Mouse (Mus musculus): ENCODE results near the gene Vps45. TPM values are rescaled to one million over a fixed set of nuclear protein-coding genes. Genes with fewer than 3 reads are reported as not detected.

The Vps45 gene
- total and polyA plus RNA-seq, 2 experiments from 2014 or later, result 24.9 to 61.8 TPM

- Histone ChIP-seq H3K27ac (no peak overlapping the region), H3K36me3 (ENCODE audit: insufficient read depth, low read length) (peaks cover 35% of the 10 kb centered on the region), H3K4me1 (ENCODE audit: insufficient read depth, low read length) (peaks cover 23% of the 10 kb centered on the region), H3K4me2 (ENCODE audit: low read depth, low read length) (no peak overlapping the region), H3K9ac (replicated peaks; ENCODE audit: low read length) (no peak overlapping the region), H3K9me3 (ENCODE audit: low read length) (no peaks in the 10 kb centered on the region), H3K4me3 (ENCODE audit: low read length) (no peak overlapping the region), H3K27me3 (ENCODE audit: insufficient read depth, low read length) (no peaks in the 10 kb centered on the region)
- ATAC-seq, result no peak
- DNase-seq (ENCODE audit: low spot score), result no peak
- WGBS, result 97% methylated on average over 1 of the region's 1 CpGs
- TF ChIP-seq CTCF (IDR thresholded peaks at IDR 0.05; ENCODE audit: low read depth), result no peak
Observed at GRCm38 (mm10) chr3:95988138-95988537, 70.1 kb downstream of the Vps45 start.

GRCm38 (mm10) chr3:95987386-95988110 lies 70.7 kb downstream of the Vps45 start:
- H3K9ac ChIP-seq (replicated peaks; ENCODE audit: low read length), result no peak overlapping the region
- no peak for ATAC-seq
- TF ChIP-seq CTCF (IDR thresholded peaks at IDR 0.05; ENCODE audit: low read depth), result no peak
- H3K4me3 ChIP-seq (ENCODE audit: low read length), result no peak overlapping the region
- H3K36me3 ChIP-seq (ENCODE audit: insufficient read depth, low read length), result peaks cover 35% of the 10 kb centered on the region
- no peak for DNase-seq (ENCODE audit: low spot score)
- peaks cover 23% of the 10 kb centered on the region for H3K4me1 ChIP-seq (ENCODE audit: insufficient read depth, low read length)
- no peak overlapping the region for H3K4me2 ChIP-seq (ENCODE audit: low read depth, low read length)
- no peaks in the 10 kb centered on the region for H3K9me3 ChIP-seq (ENCODE audit: low read length)
- 72% methylated on average over 6 of the region's 6 CpGs for WGBS
- H3K27ac ChIP-seq, result no peak overlapping the region
- H3K27me3 ChIP-seq (ENCODE audit: insufficient read depth, low read length), result no peaks in the 10 kb centered on the region

GRCm38 (mm10) chr3:95986984-95987383 lies 71.3 kb downstream of the Vps45 start:
- Histone ChIP-seq H3K36me3 (ENCODE audit: insufficient read depth, low read length) (peaks cover 34% of the 10 kb centered on the region), H3K9ac (replicated peaks; ENCODE audit: low read length) (no peak overlapping the region), H3K4me3 (ENCODE audit: low read length) (no peak overlapping the region), H3K27ac (no peak overlapping the region), H3K9me3 (ENCODE audit: low read length) (no peaks in the 10 kb centered on the region), H3K4me1 (ENCODE audit: insufficient read depth, low read length) (peaks cover 23% of the 10 kb centered on the region), H3K4me2 (ENCODE audit: low read depth, low read length) (no peak overlapping the region), H3K27me3 (ENCODE audit: insufficient read depth, low read length) (no peaks in the 10 kb centered on the region)
- ATAC-seq, result no peak
- TF ChIP-seq CTCF (IDR thresholded peaks at IDR 0.05; ENCODE audit: low read depth), result no peak
- 81% methylated on average over 4 of the region's 4 CpGs for WGBS
- no peak for DNase-seq (ENCODE audit: low spot score)

- ATAC-seq (peak; percentile 44), DNase-seq (ENCODE audit: low spot score) (peak; percentile 72)
- Histone ChIP-seq H3K4me2 (ENCODE audit: low read depth, low read length) (peak overlapping the region; percentile 42), H3K9ac (replicated peaks; ENCODE audit: low read length) (peak overlapping the region; percentile 30), H3K4me3 (ENCODE audit: low read length) (peak overlapping the region; percentile 8; the same call in 1 of the 2 replicates), H3K4me1 (ENCODE audit: insufficient read depth, low read length) (peaks cover 23% of the 10 kb centered on the region), H3K27me3 (ENCODE audit: insufficient read depth, low read length) (no peaks in the 10 kb centered on the region), H3K36me3 (ENCODE audit: insufficient read depth, low read length) (peaks cover 27% of the 10 kb centered on the region), H3K9me3 (ENCODE audit: low read length) (no peaks in the 10 kb centered on the region), H3K27ac (peak overlapping the region; percentile 87)
- TF ChIP-seq CTCF (IDR thresholded peaks at IDR 0.05; ENCODE audit: low read depth), result no peak
- 5% methylated on average over 21 of the region's 21 CpGs for WGBS
Observed at GRCm38 (mm10) chr3:95986001-95986622, 72.2 kb downstream of the Vps45 start.

GRCm38 (mm10) chr3:95985209-95986000 lies 72.9 kb downstream of the Vps45 start:
- Histone ChIP-seq H3K27ac (peak overlapping the region; percentile 87), H3K27me3 (ENCODE audit: insufficient read depth, low read length) (no peaks in the 10 kb centered on the region), H3K9ac (replicated peaks; ENCODE audit: low read length) (peak overlapping the region; percentile 30; the same call in 1 of the 2 replicates), H3K4me2 (ENCODE audit: low read depth, low read length) (peak overlapping the region; percentile 42), H3K4me1 (ENCODE audit: insufficient read depth, low read length) (peaks cover 23% of the 10 kb centered on the region), H3K4me3 (ENCODE audit: low read length) (peak overlapping the region; percentile 8; the same call in 1 of the 2 replicates), H3K36me3 (ENCODE audit: insufficient read depth, low read length) (peaks cover 20% of the 10 kb centered on the region), H3K9me3 (ENCODE audit: low read length) (no peaks in the 10 kb centered on the region)
- DNase-seq (ENCODE audit: low spot score) (peak; percentile 86), ATAC-seq (peak; percentile 93)
- WGBS, result 3% methylated on average over 12 of the region's 12 CpGs
- no peak for TF ChIP-seq CTCF (IDR thresholded peaks at IDR 0.05; ENCODE audit: low read depth)

- no peak for ATAC-seq
- TF ChIP-seq CTCF (IDR thresholded peaks at IDR 0.05; ENCODE audit: low read depth), result no peak
- 92% methylated on average over 4 of the region's 4 CpGs for WGBS
Observed at GRCm38 (mm10) chr3:95982129-95982528, 76.1 kb downstream of the Vps45 start.

More at GRCm38 (mm10) chr3:95982129-95982528, 76.1 kb downstream of the Vps45 start:
- no peak for DNase-seq (ENCODE audit: low spot score)
- Histone ChIP-seq H3K4me1 (ENCODE audit: insufficient read depth, low read length) (peaks cover 23% of the 10 kb centered on the region), H3K9ac (replicated peaks; ENCODE audit: low read length) (no peak overlapping the region), H3K4me3 (ENCODE audit: low read length) (no peak overlapping the region), H3K27ac (no peak overlapping the region), H3K27me3 (ENCODE audit: insufficient read depth, low read length) (no peaks in the 10 kb centered on the region), H3K4me2 (ENCODE audit: low read depth, low read length) (no peak overlapping the region), H3K36me3 (ENCODE audit: insufficient read depth, low read length) (no peaks in the 10 kb centered on the region), H3K9me3 (ENCODE audit: low read length) (no peaks in the 10 kb centered on the region)
